Mouse (Mus musculus) C2C12 (cell line): Measurements from ENCODE around the gene Olfml2a.

Source experiments
- CEBPB ChIP-seq: IDR thresholded peaks from one replicate; pipeline ENCODE4 v1.6.1; 2011; ENCODE audit warnings: low read depth, mild to moderate bottlenecking, control low read depth, moderate library complexity
- CTCF ChIP-seq: IDR thresholded peaks from one replicate; pipeline ENCODE4 v1.5.1; 2011; ENCODE audit not compliant: control insufficient read depth, insufficient read depth, insufficient read length
- FOSL1 ChIP-seq: IDR thresholded peaks from one replicate; pipeline ENCODE4 v1.8.0; 2011; ENCODE audit warnings: mild to moderate bottlenecking, low read length; ENCODE audit not compliant: poor library complexity, insufficient read depth, severe bottlenecking
- MAX ChIP-seq: IDR thresholded peaks from one replicate; pipeline ENCODE4 v1.6.1; 2011; ENCODE audit warnings: mild to moderate bottlenecking, control low read depth
- MYOG ChIP-seq: IDR thresholded peaks from one replicate; pipeline ENCODE4 v1.6.1; 2011; ENCODE audit not compliant: control insufficient read depth, insufficient read length; ENCODE audit errors: extremely low read depth
- USF1 ChIP-seq: IDR thresholded peaks from one replicate; pipeline ENCODE4 v1.6.1; 2011; ENCODE audit warnings: low read depth, mild to moderate bottlenecking, control low read depth, moderate library complexity

DNA sequence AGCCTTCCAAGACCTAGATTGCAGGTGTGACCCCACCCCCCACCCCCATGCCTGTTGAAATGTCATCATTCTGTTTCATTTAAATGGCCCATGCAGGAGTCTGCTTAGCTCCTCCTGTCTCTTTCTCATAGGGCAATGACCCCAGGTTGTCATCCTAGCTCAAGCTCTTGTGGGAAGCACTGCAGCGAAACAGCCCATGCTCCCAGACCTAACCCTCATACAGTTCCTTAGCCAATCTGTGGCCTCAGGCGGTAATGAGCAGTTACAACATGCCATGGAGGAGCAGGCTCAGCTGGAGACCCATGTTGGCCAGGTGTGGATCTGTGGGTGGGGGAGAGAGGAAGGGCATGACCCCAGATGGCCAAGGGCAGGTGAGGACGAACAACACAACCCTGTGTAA, 43.4 kb downstream of the Olfml2a start:
- no peak for TF ChIP-seq CTCF
- TF ChIP-seq MYOG: no peak
- TF ChIP-seq CEBPB: no peak
- TF ChIP-seq MAX: no peak
- no peak for TF ChIP-seq USF1
- TF ChIP-seq FOSL1: no peak
